Mouse (Mus musculus) layer of hippocampus, adult 9-10 months (tissue): ENCODE measurements around the gene Morf4l1.
A peak's percentile ranks its signal among the peaks of the same experiment; 100 is the strongest.
"Not testable (repeated sequence)": the region's sequence is repeated elsewhere in the genome, so short reads cannot be mapped to it uniquely, and the experiment has no call there.

Experiments
- DNase-seq: peaks from one replicate; pipeline ENCODE4 v3.0.0; 2022; ENCODE audit warnings: low spot score

The Morf4l1 gene

DNA sequence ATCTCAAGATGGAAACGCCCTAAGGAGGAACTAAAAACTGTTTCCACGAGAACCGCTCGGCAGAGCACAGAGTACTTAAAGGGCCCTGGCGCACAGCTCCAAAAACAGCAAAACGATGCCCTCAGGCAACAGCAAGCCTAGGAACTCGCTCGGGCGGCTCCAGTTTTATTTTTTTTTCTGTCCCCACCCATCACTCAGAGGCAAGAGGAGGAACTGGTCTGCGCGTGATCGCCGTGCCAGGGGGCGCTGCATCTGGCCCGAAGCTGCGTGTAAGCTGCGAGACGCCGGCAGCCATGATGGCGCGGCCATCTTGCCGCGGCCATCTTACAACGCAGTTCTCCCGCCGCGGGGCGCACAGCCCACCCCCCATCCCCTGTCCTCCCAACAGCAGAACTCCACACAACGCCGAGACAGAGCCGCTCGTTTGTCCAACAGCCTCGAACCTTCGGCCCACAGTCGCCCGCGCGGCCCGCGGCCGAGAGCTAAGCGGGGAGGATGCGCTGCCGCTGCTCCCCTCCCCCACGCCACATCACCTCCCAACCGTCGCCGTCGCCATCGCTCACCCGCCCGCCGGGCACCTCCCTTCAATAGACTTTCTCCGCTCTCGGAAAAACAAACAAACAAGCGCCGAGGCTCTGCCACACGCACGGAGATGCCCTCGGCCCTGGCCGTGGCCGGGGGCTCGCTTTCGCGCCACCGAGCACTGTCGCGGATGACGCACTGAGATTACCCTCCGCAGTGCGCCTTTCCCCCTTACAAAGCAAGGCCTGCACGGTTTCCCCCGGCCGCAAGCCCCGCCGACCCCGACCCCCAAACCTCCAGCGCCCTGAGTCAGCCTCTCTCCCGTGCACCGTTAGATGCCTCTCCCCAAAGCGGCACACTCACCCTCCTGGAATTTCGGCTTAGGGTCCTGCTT, 665 bp downstream of the Morf4l1 start:
- peak; percentile 86 for DNase-seq

DNA sequence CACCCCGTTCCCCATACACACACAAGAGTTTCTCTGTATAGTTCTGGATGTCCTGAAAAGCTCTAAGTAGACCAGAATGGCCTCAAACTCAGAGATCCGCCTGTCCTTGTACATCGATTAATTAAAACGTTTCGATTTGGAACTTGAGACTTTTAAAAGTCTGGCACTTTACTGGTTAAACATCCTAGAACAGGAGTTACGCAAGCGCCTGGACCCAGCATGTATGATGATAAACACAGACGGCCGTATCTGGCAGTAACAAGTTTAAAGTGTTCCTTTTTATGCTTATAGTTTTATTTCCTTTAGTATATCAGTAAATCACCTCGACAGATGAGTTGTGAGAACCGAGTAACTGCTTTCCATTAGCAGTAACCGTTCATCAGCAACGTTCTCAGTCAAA, 1.4 kb downstream of the Morf4l1 start:
- no peak for DNase-seq

DNA sequence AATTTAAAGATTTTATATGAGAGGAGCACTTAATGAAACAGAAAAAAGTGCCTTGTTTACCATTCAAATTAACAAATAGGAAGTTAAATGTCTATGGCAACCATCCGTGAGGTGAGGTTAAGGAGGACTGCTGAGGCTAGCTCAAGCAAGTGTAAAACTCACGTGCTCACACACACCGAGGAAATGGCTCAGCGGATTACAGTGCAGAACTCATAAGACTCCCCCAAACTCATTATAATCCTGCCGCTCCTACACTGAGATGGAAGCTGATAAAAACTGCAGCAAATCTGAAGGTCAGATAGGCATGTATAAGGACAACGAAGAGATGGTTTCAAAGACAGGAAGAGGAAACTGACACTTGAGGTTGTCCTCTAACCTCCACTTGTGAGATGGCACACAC, 5.2 kb downstream of the Morf4l1 start:
- no peak for DNase-seq

DNA sequence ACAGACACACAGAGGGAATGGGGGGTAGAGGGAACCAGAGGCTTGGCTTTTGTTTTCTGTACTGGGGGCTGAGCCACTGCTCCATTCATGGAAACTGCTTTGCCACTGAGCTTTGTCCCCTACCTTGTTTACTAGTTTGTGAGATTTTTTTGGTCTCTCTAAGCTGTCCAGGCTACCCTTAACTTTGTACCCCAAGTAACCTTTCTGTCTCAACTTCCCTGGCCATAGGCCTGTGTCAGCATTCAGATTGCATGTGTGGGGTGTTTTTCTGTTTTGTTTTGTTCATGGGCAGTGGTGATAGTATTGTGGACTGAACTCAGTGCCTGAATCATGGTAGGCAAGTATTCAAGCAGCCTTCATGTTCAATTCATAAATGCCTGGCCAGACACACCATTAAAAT, 6.3 kb downstream of the Morf4l1 start:
- DNase-seq = no peak

DNA sequence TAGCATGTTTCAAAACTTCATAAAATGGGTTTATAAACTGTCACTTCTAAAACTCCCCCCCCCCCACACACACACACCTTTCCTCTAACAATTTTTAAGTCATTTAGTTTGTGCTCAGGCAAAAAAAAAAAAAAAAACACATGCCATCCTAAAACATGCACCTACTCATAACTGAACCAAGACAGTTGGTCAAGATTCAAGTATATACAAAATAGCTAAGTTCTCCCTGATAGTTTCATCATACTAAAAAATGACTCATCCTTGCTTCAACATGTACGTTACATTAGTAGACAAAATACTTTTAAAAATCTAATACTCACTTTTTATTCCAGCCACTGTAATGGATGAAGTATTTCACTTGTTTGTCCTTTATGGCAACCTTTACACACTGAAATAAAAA, 7.7 kb downstream of the Morf4l1 start:
- no peak for DNase-seq

DNA sequence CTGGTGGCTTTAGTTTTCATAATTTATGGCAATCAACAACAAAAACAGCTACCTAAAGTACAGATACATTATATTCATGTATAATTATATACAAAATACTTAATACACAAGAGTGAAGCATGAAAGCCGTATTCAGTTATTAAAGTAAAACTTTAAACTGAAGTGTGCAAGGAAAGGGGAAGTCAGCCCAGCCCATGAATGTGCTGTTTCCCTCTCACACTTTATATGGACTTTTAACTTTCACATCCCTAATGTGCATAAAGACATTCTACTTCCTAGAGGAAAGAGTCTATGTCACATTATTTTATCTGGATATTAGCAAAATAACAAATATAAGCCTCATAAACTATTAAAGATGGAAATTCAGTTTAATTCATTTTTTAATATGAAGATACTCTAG, 9.1 kb downstream of the Morf4l1 start:
- no peak for DNase-seq

DNA sequence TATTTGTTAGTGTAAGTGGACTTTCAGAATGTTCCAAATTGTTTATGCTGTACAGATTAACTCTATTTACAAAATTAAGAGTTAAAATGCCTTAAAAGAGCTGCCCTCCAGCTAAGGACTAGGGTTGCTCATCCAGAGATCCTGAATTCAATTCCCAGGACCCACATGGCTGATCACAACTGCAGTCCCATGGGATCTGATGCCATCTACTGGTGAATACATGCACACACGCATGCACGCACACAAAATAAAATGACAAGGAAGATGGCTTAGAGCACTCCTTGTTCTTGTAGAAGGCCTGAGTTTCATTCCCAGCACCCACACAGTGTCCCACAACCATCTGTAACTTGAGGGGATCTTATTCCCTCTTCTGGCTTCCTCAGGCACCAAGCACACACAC, 13.8 kb downstream of the Morf4l1 start:
- no peak for DNase-seq

DNA sequence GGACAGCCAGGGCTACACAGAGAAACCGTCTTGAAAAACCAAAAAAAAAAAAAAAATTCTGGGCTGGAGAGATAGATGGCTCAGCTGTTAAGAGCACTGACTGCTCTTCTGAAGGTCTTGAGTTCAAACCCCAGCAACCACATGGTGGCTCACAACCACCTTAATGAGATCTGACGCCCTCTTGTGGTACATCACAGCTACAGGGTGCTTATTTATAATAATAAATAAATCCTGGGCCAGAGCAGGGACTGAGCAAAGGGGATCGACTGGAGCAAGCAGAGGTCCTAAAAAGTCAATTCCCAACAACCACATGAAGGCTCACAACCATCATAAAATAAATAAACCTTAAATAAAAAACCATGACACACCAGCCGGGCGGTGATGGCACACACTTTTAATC, 15.6 kb downstream of the Morf4l1 start:
- no peak for DNase-seq

DNA sequence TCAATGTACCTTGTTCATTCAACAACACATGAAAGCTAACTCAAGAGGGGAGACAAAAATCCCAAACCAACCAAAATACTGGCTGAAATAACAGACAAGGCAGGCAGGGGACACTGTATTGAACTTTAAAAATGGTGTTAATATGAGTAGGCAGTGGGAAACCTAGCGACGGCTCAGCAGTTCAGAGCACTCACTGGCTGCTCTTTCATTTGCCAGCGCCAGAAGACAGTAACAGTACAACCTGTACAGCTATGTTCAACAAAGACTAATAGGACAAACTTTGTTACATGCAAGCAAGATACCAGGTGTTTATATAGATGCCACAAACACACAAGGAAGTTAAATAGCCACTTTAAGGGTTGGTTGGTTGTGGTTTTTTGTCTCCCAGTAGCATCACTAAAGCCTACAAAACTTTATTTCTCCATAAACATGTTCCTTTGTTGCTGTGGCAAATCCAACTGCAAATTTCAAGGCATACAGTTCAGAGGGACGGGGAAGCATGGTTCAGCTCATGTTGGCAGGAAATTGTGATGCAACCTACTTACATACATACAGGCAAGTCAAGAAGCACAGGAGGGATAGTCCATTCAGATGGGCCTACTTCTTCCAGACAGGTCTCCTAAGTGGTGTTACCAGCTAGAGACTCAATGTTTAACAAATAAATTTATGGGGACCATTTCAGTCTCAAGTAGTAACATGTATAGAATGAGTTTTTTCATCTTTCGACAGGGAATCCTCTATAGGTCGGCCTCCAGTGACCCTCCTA, 25.1 kb downstream of the Morf4l1 start:
- no peak for DNase-seq

DNA sequence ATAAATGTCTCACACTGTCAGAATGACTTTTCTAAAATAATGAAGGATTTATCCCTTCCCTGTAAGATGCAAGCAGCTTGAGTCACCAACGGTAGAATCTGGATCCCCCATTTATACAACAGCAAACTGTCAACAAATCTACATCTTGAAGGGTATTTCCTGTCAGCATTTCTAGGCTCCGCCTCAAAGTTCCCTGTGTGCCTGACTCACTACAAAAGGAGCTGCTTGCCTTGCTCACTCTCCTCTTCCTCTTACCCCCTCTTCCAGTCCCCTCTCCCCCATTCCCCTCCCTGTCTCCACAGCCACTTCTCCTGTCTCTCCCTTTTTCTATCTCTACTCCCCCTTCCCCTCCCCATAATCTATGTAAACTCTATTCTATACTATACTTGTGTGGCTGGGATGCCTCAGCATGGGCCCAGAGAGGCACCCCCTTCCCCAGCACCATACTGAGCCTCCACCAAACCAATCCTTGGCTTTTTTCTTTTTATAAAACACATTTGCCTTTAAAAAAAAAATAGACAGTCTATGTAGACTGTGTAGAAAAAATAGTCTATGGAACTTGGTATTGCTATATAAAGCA, 26.6 kb downstream of the Morf4l1 start:
- no peak for DNase-seq

DNA sequence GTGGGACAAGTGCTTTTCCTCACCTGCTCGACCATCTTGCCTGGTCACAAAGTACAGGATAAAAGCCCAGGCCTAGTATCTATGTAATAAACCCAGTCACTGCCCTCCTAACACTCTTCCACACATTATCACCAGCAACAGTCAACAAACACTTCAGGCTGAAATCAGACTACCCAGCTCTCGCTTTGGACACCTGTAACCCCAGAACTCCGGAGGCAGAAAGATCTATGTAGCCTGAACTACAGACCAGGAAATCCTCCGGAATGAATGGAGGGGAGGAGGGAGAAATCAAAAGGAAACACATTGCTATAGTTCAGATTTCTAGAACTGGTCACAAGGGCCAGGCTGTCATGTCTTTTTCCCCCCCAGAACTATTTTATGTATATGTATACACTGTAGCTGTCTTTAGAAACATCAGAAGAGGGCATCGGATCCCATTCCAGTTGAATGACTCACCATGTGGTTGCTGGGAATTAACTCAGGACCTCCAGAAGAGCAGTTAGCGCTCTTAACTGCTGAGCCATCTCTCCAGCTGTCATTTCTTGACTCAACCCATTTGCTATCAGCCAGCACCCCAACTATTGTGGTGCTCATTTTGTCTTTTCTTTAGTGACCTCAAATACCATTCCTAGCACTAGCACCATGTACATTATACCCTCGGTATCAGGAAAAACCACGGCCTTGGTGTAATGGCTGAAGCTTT, 29.7 kb downstream of the Morf4l1 start:
- no peak for DNase-seq

DNA sequence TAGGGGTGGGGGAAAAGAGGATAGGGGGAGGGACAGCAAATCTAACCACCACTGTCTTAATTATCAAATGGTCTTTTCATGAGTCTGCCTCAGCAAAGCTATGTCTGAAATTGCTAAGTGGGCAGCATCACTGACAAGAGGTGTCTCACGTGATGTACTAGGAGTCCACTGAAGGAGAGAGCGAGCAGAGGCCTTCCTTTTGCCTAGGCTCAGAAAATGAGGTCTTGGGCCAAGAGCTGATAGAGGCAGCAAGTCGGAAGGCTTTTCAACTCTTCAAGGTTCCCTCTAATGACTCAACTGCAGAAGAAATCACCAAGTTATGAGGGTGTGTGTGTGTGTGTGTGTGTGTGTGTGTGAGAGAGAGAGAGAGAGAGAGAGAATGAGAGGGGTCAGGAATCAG, 30.4 kb downstream of the Morf4l1 start:
- DNase-seq = no peak

DNA sequence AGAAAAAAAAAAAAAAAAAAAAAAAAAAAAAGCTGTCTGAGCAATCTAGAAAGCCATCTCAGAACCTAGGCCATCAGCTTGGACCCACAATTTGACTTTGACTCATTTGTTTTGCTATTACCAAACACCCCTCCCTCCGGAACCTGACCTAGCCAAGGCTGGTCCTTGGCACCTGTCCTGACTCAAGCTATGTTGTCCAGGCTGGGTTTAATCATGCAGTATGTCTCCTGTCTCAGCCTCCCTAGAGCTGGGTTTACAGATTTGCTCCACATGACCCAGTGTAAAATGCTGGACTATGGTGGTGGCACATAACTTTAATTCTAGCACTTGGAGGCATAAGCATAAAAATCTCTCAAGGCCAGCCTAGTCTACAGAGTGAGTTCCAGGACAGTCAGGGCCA, 31.6 kb downstream of the Morf4l1 start:
- DNase-seq = no peak

DNA sequence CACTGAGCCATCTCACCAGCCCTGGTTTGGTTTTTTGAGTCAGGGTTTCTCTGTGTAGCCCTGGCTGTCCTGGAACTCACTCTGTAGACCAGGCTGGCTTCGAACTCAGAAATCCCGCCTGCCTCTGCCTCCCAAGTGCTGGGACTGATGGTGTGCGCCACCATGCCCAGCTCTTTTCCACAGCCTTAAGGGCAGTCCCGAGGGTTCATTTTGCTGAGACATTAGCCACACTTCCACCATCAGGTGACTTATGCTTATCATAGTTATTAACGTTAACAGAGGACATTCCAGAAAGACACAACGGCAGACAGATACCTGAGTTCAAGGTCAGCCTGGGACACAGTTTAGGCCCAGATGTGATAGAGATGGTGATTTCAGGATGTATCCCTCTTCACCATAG, 32.6 kb downstream of the Morf4l1 start:
- DNase-seq = not testable (repeated sequence)

DNA sequence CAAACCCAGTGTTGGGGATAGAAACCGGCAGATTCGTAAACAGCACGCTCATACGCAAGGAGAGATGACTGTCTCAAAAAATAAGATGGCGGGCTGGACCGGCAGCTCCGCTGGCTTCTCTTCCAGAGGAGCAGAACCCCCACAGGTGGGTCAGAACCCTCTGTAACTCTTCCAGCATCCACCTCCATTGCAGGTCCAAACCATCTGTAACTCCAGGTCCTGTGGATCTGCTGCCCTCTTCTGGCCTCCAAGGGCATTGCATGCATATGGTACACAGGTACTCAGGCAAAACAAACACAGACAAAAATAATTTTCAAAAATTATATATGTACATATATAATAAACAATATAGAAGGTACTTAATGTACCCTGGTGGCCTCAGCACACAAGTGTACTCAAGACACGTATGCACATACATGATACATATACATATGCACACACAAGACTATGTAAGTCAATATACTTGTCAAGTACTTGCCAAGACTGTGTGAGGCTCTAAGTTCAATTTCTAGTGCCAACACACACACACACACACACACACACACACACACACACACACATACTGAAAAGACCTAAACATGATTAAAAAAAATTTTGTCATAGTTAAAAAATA, 37.6 kb downstream of the Morf4l1 start:
- DNase-seq = peak; percentile 63

DNA sequence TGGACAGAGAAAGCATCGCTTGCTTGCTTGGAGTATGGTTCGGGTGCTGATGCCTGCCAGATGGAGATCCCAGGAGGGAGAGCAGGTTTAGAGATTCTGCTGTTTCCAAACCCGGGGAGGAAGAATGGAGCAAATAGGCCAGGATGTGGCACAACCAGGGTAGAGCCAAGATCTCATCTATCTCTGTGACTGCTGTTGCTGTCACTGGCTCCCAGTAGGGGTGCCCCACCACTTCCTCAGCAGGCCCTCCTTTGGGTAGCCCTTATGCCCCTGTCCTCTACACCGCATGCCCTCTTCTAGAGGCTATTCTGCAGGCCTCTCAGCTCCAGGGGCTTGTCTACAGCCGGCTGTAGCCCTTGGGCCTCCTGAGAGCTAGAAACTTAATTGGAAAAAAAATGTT, 38.4 kb downstream of the Morf4l1 start:
- no peak for DNase-seq

DNA sequence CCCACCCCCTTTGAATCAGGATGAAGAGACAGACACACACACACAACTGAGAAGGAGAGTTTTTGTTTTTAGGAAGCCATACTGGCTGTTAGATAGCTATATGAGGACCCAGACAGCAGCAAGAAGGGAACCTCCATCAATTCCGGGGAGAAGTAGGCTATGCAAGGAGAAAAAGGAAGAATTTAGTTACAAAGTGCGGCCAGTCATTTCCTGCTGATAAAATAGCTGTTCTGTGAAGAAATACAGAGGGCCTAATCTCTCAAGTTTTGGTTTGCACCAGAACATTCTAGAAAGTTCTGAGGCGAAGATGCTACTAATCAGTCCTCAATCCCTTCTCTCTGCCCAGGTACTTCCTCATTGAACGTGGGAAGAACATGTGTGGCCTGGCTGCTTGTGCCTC, 39.2 kb downstream of the Morf4l1 start:
- no peak for DNase-seq

DNA sequence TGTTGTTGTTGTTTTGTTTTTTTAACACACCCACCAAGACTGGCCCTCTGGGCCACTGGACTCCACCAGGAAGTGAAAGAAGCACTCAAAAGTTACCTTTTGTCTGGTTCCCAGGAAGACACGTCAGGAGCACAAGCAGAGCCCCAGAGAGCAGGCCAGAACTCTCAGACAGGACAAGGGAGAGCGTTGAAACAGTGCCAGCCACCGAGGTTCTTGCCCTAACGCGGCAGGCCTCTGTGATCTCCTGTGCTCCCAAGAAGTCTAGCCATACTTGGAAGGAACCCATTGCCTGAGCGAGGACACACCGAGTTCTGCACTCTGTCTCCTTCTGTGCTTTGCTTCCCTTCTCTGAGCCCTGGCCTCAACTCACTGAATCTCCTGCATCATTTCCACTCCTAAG, 44.4 kb downstream of the Morf4l1 start:
- DNase-seq = no peak

DNA sequence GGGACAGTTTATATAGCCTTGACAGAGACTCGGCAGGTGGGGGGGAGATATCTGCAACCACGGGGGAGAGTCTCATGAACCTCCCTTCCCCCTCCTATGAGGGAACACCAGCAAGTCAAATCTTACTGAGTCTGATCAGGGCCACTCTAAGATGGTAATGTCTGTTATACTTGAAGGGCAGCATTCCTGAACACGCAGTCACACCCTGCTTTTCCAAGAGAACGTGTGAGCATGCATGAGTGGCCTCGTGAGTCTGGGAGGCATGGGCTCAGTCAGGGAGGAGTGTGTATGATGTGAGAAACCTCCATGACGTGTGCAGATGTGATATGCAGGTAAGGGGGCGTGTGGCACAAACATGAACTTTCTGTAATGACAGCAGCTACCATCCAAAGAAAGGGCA, 45.1 kb downstream of the Morf4l1 start:
- DNase-seq = no peak

DNA sequence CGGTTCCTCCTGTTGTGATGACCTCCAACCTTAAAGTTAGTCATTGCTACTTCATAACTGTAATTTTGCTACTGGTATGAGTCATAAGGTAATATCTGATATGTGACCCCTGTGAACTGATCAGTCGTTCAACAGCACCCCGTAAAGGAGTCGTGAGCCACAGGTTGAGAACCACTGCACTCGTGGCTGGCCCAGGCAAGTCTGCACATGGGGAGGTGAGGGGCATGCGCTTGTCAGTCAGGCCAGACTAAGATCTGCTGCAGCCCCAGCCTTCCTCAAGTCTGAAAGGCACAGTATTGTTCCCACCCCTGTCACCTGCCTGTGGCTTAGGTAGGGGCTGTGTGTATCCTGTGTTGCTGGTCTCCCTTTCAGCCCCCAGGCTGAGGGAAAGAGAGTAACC, 45.8 kb downstream of the Morf4l1 start:
- no peak for DNase-seq

DNA sequence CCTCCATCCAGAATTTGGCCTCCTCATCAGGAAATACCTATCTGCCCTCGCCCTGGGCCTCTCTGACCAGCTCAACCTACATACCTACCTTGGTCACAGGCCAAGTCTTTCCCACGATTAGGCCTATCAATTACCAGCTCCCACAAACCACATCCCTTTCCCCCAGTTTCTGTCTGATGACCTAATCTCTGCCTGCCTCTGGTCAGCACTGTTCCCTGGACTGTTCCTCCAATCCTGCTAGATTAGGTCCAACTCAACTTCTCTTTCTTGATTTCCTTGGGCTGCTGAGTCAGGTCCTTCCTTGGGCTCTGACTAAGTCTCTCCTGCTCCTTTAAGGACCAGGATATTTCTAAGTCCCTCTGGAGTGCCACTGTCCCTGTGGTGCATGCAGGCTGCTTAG, 47.2 kb downstream of the Morf4l1 start:
- DNase-seq = no peak

DNA sequence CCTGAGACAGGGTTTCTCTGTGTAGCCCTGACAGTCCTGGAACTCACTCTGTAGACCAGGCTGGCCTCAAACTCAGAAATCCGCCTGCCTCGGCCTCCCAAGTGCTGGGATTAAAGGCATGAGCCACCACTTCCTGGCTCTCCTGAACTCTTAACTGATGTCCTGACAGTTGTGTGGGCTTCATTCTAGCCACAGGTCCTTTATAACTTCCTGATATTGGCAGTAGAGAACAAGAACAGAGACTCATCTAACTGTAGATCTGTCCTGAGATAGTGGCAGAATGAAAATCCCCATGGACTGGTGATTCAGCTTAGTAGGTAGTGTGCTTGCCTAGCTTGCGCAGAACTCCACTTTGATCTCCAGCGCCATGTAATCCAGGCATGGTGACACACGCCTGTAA, 53.6 kb downstream of the Morf4l1 start:
- DNase-seq = not testable (repeated sequence)
